Mouse (Mus musculus): ENCODE results near the gene Sh3bp2.
"Not testable (repeated sequence)": the region's sequence is repeated elsewhere in the genome, so short reads cannot be mapped to it uniquely, and the experiment has no call there.

Sh3bp2 gene

DNA sequence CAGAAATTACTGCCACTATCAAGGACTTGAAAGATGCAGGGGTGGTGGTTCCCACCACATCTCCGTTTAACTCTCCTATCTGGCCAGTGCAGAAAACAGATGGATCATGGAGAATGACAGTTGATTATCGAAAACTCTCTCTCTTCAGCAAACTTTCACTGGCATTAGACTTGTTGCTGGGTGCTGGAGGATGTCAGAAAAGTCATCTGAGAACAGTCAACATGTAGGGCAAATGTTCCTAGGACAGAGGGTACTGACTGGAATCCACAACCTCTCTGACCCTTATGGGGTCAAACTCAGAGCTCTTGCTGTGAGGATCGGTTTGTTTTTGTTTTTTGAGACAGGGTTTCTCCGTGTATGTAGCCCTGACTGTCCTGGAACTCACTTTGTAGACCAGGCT is 46.9 kb downstream of the Sh3bp2 start:
- DNase-seq (ENCODE audit: low spot score): not testable (repeated sequence)

DNA sequence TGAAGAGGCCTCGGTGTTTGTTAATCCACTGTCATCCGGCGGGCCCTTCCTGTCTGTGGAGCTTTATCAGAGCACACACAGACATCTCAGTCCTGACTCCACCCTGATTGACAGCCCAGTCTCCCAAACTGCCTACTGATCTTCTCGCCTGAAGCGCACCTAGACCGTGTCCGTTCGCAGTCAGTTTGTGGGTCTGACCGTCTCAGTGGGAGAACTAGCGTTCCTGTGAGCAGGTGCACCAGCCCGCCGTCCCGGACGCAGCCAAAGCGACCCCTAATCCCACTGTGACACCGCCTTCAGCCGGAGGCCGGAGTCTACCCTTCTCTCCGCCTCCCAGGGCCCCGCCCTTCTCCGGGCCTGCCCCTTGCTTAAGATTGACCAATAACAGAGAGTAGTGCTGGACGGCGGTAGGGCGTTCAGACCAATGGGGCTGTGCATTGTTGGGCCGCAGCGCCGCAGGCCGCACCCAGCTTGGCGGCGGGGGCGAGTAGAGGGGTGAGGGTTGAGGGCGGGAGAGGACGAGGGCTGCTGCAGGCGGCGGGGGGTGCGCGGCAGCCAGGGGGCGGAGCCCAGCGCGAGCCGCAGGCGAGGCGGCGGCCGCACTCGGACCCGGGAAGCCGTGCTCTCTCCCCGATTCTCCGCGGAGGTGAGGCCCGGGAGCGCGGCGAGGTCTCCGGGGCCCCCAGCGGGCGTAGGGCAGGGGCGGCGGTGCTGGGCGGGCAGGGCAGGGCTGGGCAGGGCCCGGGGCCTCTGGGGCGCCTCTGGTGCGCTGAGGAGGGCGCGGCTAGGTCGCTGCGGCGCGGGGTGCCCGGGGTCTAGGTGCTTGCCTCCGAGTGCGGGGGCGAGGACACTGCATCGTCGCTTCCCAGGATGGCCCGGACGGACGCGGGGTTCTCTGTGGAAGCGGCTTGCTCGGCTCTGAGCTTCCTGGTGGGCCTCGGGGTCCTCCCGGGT is 47.9 kb downstream of the Sh3bp2 start, which contains the start of gene Add1:
Add1 (plus strand) TSS at position 397 of the 954 bp plus-strand sequence.
- peak; percentile 98 for DNase-seq (ENCODE audit: low spot score)

DNA sequence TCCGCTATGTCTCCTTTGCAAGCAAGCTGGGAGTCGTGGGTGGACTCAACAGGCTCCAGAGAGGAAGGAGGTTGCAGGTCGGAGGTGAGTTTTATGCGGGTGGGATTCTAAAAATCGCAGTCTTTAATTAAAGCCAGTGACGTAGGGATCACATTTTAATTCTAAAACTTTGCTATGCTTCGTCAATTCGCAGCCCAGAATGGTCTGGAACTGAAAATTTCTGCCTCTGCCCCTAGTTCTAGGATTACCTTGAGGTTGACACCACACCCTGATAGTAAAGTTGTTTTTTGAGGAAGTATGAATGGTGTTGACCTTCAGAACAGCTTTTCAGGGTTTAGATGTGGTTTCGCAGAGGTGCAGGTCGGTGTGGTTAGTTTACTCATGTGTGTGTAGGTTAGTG is 49.1 kb downstream of the Sh3bp2 start:
- DNase-seq (ENCODE audit: low spot score): peak; percentile 24

DNA sequence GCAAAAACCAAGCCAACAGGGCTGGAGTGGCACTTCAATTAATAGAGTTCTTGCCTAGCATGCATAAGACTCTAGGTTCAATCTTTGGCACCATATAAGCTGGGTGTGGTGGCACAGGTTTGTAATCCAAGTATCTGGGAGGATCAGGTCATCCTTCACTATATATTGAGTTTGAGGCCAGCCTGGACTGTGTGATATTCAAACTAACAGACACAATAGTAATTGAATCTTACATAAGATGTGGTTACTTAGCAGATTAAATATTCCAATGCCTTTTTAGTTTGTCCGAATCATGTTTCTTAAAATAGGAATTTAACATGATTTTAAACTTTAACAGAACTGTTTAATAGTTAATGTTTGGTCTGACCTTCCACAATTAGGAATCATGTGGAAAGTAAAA is 50.6 kb downstream of the Sh3bp2 start:
- no peak for DNase-seq (ENCODE audit: low spot score)

DNA sequence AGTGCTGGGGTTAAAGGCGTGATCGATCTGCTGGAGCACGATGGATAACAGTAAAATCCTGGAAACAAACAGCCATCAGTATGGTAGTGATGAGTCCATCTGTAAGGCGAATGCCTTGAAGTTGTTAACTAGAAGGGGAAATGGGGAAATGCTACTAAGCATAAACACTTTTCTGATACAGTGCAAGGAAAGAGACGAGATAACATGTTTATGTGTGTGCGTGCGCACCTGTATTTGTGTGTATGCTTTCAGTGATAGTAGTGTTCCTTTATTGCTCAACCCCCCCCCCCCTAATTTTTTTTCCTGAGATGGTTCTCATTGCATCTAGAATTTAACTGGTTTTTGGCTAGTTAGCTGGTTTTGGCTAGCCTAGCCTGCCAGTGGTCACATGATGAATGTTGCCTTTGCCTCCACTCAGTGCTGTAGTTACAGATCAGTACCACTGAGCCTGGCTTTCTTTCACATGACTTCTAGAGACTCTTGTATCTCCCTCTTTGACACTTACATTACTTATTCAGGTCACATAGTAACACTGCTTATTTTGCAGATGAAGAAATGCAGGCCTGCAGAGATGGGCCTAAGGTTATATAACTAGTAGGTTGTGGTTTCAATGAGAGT is 52.5 kb downstream of the Sh3bp2 start:
- no peak for DNase-seq (ENCODE audit: low spot score)

DNA sequence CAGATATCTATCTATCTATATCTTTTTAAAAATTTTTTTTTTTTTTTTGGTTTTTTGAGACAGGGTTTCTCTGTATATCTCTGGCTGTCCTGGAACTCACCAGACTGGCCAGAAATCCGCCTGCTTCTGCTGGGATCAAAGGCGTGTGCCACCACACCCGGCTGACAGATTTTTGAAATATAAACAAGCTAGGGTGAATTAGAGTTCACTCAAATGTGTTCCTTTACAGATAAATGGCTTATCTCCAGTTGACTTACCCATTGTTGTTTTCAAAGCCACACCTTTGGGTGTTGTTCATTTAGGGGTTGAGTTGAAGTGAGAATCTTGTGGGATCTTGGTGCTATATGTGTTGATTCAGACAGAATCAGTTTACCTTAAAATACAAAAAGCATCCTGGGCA is 53.7 kb downstream of the Sh3bp2 start:
- DNase-seq (ENCODE audit: low spot score): no peak

DNA sequence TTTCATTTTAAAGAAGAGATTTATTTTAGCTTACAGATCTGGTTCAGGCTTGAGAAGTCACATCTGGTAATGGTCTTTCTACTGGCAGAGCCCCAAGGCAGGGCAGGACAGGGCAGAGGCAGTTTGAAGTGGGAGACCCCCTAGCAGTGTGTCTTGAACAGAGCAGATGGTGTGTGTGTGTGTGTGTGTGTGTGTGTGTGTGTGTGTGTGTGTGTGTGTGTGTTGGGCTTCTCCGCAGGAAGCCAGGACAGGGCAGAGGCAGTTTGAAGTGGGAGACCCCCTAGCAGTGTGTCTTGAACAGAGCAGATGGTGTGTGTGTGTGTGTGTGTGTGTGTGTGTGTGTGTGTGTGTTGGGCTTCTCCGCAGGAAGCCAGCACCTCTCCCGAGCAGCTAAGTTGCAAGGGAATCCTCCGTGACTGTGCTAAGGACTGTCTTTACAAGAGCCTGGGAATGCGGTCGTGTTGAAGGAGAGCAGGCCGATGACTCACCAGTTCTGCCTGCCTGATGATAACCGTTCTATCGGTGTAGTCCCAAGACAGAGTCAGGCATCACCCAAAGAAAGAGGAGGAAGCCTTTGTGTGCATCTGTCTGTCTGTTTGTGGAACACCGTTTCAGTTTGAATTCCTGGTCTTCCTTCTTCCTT is 56.2 kb downstream of the Sh3bp2 start:
- DNase-seq (ENCODE audit: low spot score): peak; percentile 36

DNA sequence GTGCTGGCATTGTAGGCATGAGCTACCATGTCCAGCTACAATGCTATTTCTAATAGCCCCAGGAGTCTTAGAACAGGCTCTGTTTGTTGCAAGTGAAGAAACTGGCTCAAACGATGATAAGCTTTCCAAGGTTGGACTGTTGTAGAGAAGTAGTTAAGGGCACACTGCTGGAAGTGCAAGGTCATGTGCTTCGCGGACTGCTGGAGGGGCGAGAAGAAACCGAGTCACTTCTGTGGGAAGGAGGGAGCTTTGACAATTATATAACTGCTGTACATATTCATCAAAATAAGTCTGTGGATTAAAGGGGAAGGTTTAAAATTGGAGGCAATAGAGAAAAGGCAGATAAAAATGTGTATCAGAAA is 56.7 kb downstream of the Sh3bp2 start:
- no peak for DNase-seq (ENCODE audit: low spot score)

DNA sequence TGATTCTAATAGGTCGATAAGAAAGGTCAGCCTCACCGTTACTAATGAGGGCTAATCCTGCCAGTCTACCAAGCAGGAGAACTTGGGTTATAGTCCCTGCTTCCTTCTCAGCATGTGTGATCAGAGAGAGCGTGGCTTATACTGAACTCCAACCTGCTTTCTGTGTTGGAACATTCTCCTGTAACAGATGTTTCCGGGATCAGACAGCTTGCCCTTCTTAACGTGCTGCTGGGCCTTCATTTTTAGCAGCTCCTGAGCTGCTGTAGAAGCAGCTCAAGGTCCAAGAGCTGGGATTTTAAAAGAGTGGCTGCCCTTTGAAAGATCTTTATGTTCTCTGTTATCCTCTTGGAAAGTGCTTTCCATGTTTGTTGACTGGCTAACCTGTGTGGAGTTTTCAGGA is 59.6 kb downstream of the Sh3bp2 start:
- no peak for DNase-seq (ENCODE audit: low spot score)

DNA sequence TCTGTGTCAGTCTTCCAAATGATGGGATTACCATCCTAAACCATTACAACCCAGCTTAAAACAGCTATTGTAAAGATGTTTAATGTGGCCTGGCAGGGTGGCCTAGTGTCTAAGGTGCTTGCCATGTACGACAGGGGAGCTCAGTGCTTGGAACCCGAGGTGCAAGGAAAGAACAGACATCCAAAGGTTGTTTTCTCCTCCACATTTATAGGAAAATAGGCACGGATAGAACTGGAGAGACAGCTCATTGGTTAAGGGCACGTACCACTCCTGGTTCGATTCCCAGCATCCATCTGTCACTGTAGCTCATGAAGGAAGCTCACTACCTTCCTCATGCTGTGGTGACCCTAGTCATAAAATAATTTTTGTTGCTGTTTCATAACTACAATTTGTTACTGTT is 62.2 kb downstream of the Sh3bp2 start:
- no peak for DNase-seq (ENCODE audit: low spot score)

DNA sequence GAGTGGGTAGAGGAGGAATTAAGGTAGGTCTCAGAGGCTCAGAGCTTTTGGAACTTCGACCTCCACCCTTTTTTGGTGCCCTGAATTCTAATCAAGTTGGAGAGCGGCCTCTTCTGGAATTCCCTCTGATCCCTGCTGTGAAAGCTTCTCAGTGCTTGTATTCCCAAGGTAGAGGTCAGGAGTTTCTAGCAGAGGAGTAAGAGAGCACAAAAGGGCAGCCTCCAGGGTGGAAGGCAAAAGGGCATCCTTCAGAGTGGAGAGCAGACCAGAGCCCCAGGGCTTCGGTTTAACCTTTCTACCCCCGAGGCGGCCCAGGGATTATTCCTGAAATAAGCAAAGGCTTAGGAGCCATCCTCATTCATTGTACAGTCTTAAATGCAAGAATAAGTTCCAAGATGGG is 64.4 kb downstream of the Sh3bp2 start:
- DNase-seq (ENCODE audit: low spot score): no peak

DNA sequence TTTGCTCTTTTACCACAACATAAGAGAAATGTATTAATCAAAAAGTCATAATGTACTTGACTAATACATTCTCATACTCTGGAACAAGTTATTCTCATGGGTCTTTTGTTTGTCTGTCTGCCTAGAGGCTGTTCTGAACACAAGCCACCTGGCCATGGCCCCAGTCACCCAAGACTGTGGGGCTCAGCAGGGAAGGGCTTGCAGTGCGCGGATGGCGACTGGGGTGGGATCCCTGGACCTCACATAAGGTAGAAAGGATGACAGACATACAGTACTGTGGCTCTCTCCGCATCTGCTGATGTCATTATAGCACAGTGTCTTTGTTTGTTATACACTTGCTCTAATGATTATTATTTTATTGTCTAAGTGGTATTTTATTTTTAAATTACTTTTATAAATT is 65.1 kb downstream of the Sh3bp2 start:
- no peak for DNase-seq (ENCODE audit: low spot score)

DNA sequence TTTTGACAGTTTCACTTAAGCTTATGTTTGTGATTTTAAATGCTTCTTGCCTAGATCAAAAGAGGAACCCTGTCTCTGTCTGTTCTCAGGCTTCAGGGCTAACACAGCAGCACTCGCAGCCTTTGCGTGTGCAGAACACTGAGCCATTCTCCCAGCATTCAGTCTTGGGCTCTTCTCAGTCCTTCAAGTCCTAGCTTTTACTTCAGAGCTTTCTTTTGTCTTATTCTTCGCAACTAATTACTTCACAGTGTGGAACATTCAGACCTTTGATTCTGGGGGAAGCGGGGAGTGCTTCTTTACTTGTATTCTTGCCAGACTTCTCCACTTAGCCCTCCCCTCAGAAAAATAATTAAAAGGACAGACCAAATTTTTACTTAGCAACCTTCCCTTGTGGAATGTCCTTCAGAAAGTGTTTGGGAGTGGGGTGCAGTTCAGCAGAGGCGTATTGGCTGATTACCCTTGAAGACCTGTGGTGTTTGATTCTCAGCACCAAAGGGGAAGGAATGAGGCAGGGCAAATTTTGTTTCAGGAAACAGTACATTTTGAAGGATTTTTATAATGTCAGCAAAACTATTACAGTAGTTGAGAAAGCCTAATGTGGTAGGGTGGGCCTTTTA is 65.9 kb downstream of the Sh3bp2 start:
- peak; percentile 35 for DNase-seq (ENCODE audit: low spot score)

DNA sequence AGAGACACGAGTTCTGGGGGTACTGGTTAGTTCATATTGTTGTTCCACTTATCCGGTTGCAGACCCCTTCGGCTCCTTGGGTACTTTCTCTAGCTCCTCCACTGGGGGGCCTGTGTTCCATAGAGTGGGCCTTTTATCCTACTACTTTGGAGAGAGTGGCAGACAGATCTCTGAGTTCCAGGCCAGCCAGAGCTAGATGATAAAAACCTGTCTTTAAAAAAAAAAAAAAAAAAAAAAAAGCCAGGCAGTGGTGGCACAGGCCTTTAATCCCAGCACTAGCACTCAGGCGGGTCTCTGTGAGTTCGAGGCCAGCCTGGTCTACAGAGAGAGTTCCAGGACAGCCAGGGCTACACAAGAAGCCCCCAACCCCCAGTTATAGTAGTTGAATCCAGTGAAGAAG is 66.6 kb downstream of the Sh3bp2 start:
- not testable (repeated sequence) for DNase-seq (ENCODE audit: low spot score)

DNA sequence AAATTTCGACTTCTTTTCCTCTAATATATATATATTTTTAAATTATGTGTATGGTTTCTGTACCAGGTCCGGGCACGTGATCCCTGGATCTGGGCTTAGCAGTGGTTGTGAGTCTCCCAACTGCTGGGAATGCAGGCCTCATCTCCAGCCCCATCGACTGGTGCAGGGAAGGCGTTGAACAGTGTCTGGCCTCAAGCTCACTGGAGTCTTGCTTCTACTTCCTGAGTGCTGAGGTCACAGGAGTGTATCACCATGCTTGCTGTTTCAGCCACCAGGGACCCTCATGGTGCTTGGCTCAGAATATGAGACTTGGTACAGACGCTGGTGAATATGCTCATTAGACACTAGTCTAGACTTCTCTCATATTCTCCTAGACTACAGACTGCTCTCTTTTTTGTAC is 67.0 kb downstream of the Sh3bp2 start:
- no peak for DNase-seq (ENCODE audit: low spot score)

DNA sequence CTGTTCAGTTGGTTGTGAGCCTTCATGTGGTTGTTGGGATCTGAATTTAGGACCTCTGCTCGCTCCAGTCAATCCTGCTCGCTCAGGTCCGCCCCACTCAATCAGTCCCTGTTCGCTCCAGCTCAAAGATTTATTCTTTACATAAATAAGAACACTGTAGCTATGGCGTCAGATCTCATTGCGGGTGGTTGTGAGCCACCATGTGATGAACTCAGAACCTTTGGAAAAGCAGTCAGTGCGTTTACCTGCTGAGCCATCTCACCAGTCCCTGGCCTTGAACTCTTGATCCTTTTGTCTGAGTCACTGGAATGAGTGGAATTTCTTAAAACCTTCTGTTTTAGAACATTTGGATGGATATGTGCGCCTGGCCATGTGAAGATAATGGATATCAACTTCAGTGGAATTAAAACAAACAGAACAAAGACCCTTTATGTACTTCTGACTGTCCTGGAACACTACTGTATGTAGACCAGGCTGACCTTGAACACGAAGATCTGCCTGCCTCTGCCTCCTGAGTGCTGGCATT is 67.6 kb downstream of the Sh3bp2 start:
- DNase-seq (ENCODE audit: low spot score): no peak

DNA sequence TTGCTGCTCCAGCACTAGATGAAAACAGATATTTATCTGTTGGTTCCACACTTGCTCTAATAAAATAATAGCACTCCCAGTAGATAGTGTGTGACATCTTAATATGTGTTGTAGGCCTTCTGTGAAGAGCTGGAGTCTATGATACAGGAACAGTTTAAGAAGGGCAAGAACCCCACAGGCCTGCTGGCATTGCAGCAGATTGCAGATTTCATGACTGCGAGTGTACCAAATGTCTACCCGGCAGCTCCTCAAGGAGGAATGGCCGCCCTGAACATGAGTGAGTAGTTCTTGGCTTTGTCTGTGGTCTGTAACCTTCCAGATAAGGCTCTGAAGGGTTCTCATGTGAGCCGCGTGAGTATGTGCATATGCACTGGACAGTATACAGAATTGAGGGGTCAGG is 78.9 kb downstream of the Sh3bp2 start:
- DNase-seq (ENCODE audit: low spot score): no peak

DNA sequence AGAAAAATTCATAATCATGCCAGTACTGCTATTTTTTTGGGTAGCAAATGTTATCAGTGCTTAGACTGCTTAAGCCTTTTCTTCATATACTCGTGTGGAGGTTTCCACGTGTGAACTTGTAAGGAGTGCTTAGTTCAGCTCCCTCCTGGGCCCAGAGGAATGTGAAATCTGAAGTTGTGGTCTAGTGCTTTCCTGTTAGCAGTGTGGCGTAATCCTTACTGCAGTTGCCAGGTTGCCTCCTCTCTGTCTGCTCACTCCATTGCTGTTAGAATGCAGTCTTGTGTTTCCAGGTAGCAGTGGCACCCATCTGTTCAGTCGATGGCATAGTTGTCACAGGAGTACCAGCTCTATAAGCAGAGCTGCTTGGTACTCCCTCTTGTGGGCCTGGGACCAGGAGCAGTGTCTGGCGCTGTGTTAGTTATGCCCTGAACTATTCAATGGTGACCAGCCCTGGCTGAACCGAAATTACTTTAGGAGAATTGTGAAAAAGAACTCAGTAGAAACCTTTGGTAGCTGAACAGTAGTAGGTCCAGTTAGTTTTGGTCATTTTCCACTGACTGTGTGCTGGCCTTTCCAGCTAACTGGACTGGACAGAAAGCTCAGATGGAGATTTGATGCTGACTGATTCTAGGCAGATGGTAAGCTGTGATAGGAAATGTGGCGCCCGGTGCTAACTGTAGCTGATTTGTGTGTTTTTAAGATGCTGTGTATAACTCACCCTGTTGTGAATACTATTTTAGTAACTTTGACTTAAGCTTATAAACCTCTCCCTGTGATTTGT is 81.7 kb downstream of the Sh3bp2 start:
- DNase-seq (ENCODE audit: low spot score): no peak

DNA sequence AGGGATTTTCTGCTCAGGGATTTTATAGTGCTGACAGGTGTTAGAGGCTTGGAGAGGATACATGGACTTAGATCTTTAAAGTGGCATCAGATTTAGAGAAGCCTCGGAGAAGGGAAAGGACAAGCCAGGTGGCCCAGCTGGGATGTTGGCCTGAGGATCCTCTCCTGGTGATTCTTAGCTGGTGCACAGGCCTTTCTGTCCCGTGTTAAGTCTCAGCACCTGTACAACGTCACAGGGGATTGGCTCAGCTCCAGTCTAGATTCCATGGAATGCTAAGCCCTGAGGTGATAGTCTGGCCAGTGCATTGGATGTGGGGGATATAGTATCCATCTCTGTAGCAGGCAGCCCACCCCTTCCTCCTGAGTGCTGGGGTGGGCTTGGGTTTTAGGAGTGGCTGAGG is 82.6 kb downstream of the Sh3bp2 start:
- no peak for DNase-seq (ENCODE audit: low spot score)

DNA sequence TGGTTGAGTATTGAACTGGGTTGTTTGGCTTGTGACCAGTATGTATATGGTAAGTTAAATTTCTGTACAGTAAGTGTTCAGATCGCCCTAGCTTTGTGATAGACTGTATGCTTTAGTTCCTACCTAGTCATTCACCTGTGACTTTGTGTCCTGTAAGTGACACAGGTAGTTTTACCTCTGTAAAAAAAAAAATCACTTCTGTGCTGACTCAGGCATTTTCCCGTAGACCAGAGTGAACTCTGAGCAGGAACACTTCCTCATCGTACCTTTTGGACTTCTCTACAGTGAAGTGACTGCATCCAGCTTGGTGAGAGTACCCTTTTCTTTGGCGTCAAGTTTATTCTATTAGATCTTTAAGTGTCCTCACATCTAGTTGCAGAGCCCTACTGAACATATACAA is 84.3 kb downstream of the Sh3bp2 start:
- no peak for DNase-seq (ENCODE audit: low spot score)

Data from embryo, embryonic 10.5 days (tissue).